Mouse (Mus musculus) brown adipose tissue, adult 24 weeks (tissue): ENCODE results near the gene Susd1. TPM values are rescaled to one million over a fixed set of nuclear protein-coding genes. Genes with fewer than 3 reads are reported as not detected.

Experiments used
- H3K27ac ChIP-seq: fragments of 200-500 bp; replicated peaks from 2 replicates; pipeline ENCODE4 v1.5.1; 2012; ENCODE audit warnings: low read depth, mild to moderate bottlenecking, low read length
- H3K4me1 ChIP-seq: fragments of 200-500 bp; 2 replicates; pipeline ENCODE4 v1.6.1; 2012; ENCODE audit warnings: low read length, mixed read lengths; ENCODE audit not compliant: control insufficient read depth, insufficient read depth, insufficient read length
- H3K4me3 ChIP-seq: fragments of 200-500 bp; 2 replicates; pipeline ENCODE4 v1.5.1; 2012; ENCODE audit warnings: low read depth, mild to moderate bottlenecking, low read length, moderate library complexity; ENCODE audit not compliant: insufficient read depth
- polyA plus RNA-seq: library from polyadenylated mRNA; stranded (reverse); fragments of >200 nt; gene quantifications from 2 replicates; pipeline ENCODE4 v1.2.4, GENCODE M21; 2012; ENCODE audit not compliant: missing spikeins, insufficient read depth, insufficient read length

The Susd1 gene
- polyA plus RNA-seq, 1 experiment, result 1.1 TPM

GRCm38 (mm10) chr4:59332089-59332488 is 106.3 kb downstream of the Susd1 start:
- peaks cover 27% of the 10 kb centered on the region for H3K4me1 ChIP-seq
- H3K27ac ChIP-seq, result peak overlapping the region; percentile 87
- H3K4me3 ChIP-seq, result no peak overlapping the region

GRCm38 (mm10) chr4:59331633-59332032 is 106.8 kb downstream of the Susd1 start:
- Histone ChIP-seq H3K27ac (peak overlapping the region; percentile 87), H3K4me3 (peak overlapping the region; percentile 4; the same call in 1 of the 2 replicates), H3K4me1 (peaks cover 27% of the 10 kb centered on the region)

GRCm38 (mm10) chr4:59330961-59331604 is 107.3 kb downstream of the Susd1 start:
- peak overlapping the region; percentile 87 for H3K27ac ChIP-seq
- H3K4me3 ChIP-seq, result peak overlapping the region; percentile 4; the same call in 1 of the 2 replicates
- peaks cover 22% of the 10 kb centered on the region for H3K4me1 ChIP-seq

- Histone ChIP-seq H3K27ac (peak overlapping the region; percentile 70), H3K4me3 (no peak overlapping the region), H3K4me1 (peaks cover 20% of the 10 kb centered on the region)
These were observed 108.8 kb downstream of the Susd1 start for GRCm38 (mm10) chr4:59329461-59330304.

- Histone ChIP-seq H3K27ac (no peak overlapping the region), H3K4me1 (peaks cover 20% of the 10 kb centered on the region), H3K4me3 (no peak overlapping the region)
These were observed 109.6 kb downstream of the Susd1 start for GRCm38 (mm10) chr4:59328821-59329220.

GRCm38 (mm10) chr4:59327986-59328385 is 110.4 kb downstream of the Susd1 start:
- no peak overlapping the region for H3K4me3 ChIP-seq
- H3K27ac ChIP-seq, result no peak overlapping the region
- H3K4me1 ChIP-seq, result peaks cover 22% of the 10 kb centered on the region

GRCm38 (mm10) chr4:59326031-59326760 is 112.2 kb downstream of the Susd1 start:
- H3K4me3 ChIP-seq, result no peak overlapping the region
- H3K4me1 ChIP-seq, result peaks cover 15% of the 10 kb centered on the region
- H3K27ac ChIP-seq, result no peak overlapping the region

GRCm38 (mm10) chr4:59324317-59324716 is 114.1 kb downstream of the Susd1 start:
- H3K4me1 ChIP-seq, result peaks cover 3% of the 10 kb centered on the region; the same call in 1 of the 2 replicates
- no peak overlapping the region for H3K27ac ChIP-seq
- no peak overlapping the region for H3K4me3 ChIP-seq

- H3K4me1 ChIP-seq, result peaks cover 8% of the 10 kb centered on the region; the same call in 1 of the 2 replicates
- H3K27ac ChIP-seq, result no peak overlapping the region
- no peak overlapping the region for H3K4me3 ChIP-seq
These were observed 115.2 kb downstream of the Susd1 start for GRCm38 (mm10) chr4:59323231-59323651.

GRCm38 (mm10) chr4:59322733-59323132 is 115.7 kb downstream of the Susd1 start:
- no peak overlapping the region for H3K4me3 ChIP-seq
- peaks cover 8% of the 10 kb centered on the region; the same call in 1 of the 2 replicates for H3K4me1 ChIP-seq
- no peak overlapping the region for H3K27ac ChIP-seq

- Histone ChIP-seq H3K27ac (no peak overlapping the region), H3K4me1 (peaks cover 8% of the 10 kb centered on the region; the same call in 1 of the 2 replicates), H3K4me3 (no peak overlapping the region)
These were observed 116.4 kb downstream of the Susd1 start for GRCm38 (mm10) chr4:59322056-59322455.

GRCm38 (mm10) chr4:59321181-59322008 is 117.0 kb downstream of the Susd1 start:
- H3K27ac ChIP-seq, result no peak overlapping the region
- no peak overlapping the region for H3K4me3 ChIP-seq

GRCm38 (mm10) chr4:59319136-59319941 is 119.1 kb downstream of the Susd1 start:
- Histone ChIP-seq H3K4me1 (peaks cover 8% of the 10 kb centered on the region), H3K4me3 (no peak overlapping the region), H3K27ac (no peak overlapping the region)

More at GRCm38 (mm10) chr4:59321181-59322008, 117.0 kb downstream of the Susd1 start:
- H3K4me1 ChIP-seq, result peaks cover 8% of the 10 kb centered on the region; the same call in 1 of the 2 replicates

- peaks cover 11% of the 10 kb centered on the region for H3K4me1 ChIP-seq
- no peak overlapping the region for H3K27ac ChIP-seq
- no peak overlapping the region for H3K4me3 ChIP-seq
These were observed 119.8 kb downstream of the Susd1 start for GRCm38 (mm10) chr4:59318602-59319001.
